Mouse (Mus musculus) limb, embryonic 12.5 days (tissue): ENCODE measurements around the gene Jmjd8. TPM values are rescaled to one million over a fixed set of nuclear protein-coding genes. Genes with fewer than 3 reads are reported as not detected.

Experiments
- ATAC-seq: fragments of 200-750 bp; cut with Nextera tagmentation; 2 replicates; pipeline ENCODE4 v1.8.0; 2017; ENCODE audit warnings: low read depth, moderate TSS enrichment; ENCODE audit not compliant: insufficient number of reproducible peaks, insufficient read depth, low FRiP score, low TSS enrichment
- H3K27ac ChIP-seq: fragments of 300-500 bp; sonication (generic); 2 replicates; pipeline ENCODE4 v1.5.1; 2016; ENCODE audit warnings: mild to moderate bottlenecking, moderate library complexity
- H3K27me3 ChIP-seq: fragments of 300-500 bp; sonication (generic); 2 replicates; pipeline ENCODE4 v1.6.1; 2016; ENCODE audit warnings: mild to moderate bottlenecking, moderate library complexity
- H3K36me3 ChIP-seq: fragments of 300-500 bp; sonication (generic); 2 replicates; pipeline ENCODE4 v1.6.1; 2016; ENCODE audit warnings: mild to moderate bottlenecking, moderate library complexity
- H3K4me1 ChIP-seq: fragments of 300-500 bp; sonication (generic); replicated peaks from 2 replicates; pipeline ENCODE4 v1.6.1; 2016
- H3K4me2 ChIP-seq: fragments of 300-500 bp; sonication (generic); 2 replicates; pipeline ENCODE4 v1.6.1; 2016; ENCODE audit warnings: mild to moderate bottlenecking, moderate library complexity
- H3K4me3 ChIP-seq: fragments of 300-500 bp; sonication (generic); replicated peaks from 2 replicates; pipeline ENCODE4 v1.5.1; 2016; ENCODE audit warnings: mild to moderate bottlenecking
- H3K9ac ChIP-seq: fragments of 300-500 bp; sonication (generic); replicated peaks from 2 replicates; pipeline ENCODE4 v1.6.1; 2016; ENCODE audit warnings: mild to moderate bottlenecking, moderate library complexity
- H3K9me3 ChIP-seq: fragments of 300-500 bp; sonication (generic); 2 replicates; pipeline ENCODE4 v1.6.1; 2016; ENCODE audit warnings: mild to moderate bottlenecking, moderate library complexity
- WGBS: fragments of 180-500 bp; shearing (Covaris S2); methylation state at CpG from one replicate; pipeline ENCODE4 v1.1.7; 2016; 5-methylcytosine and 5-hydroxymethylcytosine counted together
- polyA plus RNA-seq: library from polyadenylated mRNA; unstranded; fragments of >200 nt; fragmentation: Nextera tagmentation; extraction: Ambion mirVana; gene quantifications from 2 replicates; pipeline ENCODE4 v1.2.1, GENCODE M21; 2016

Gene Jmjd8
- 56.4 and 63.4 TPM in 2 replicates for polyA plus RNA-seq

- H3K9ac ChIP-seq = peak within 1 kb of the TSS; percentile 75
- peak within 1 kb of the TSS; percentile 91 for H3K27ac ChIP-seq
- H3K9me3 ChIP-seq = no peaks in the 10 kb centered on the region
- peaks cover 55% of the 10 kb centered on the region for H3K4me1 ChIP-seq
- H3K4me3 ChIP-seq = peak within 1 kb of the TSS; percentile 62
- peak within 1 kb of the TSS; percentile 87 for H3K4me2 ChIP-seq
- H3K27me3 ChIP-seq = no peaks in the 10 kb centered on the region
- ATAC-seq = peak; percentile 6; the same call in 1 of the 2 replicates
- H3K36me3 ChIP-seq = peaks cover 53% of the 10 kb centered on the region
- 2% methylated on average over 32 of the region's 32 CpGs for WGBS
These were observed at the start of gene Jmjd8 for GRCm38 (mm10) chr17:25828712-25829557. Gene Jmjd8, plus strand, starts transcription at chr17:25828867.

DNA sequence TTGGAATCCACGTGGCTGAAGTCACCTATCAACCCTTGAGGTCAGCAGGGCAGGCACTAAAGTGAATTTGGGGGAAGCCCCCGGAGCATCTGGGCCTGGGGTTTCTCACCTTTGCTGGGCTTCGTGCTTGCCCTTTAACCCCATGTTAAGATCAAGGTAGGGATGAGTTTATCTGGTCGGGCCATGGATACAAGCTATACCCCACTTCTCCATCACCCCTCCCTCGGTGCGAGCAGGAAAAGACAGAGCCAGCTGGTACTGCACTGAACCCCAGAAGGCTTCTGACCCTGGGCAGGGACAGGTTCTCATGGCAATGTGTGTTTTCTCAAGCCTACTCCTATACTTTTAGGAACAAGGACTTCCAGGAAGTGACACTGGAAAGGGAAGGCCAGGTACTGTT lies 47.3 kb upstream of the Jmjd8 start:
- peaks cover 24% of the 10 kb centered on the region for H3K4me1 ChIP-seq
- no peaks in the 10 kb centered on the region for H3K9me3 ChIP-seq
- H3K27me3 ChIP-seq = no peaks in the 10 kb centered on the region
- no peak overlapping the region for H3K4me2 ChIP-seq
- no peak overlapping the region for H3K9ac ChIP-seq
- 70% methylated on average over 6 of the region's 6 CpGs for WGBS
- H3K4me3 ChIP-seq = no peak overlapping the region
- peaks cover 64% of the 10 kb centered on the region for H3K36me3 ChIP-seq
- ATAC-seq = no peak
- no peak overlapping the region for H3K27ac ChIP-seq

DNA sequence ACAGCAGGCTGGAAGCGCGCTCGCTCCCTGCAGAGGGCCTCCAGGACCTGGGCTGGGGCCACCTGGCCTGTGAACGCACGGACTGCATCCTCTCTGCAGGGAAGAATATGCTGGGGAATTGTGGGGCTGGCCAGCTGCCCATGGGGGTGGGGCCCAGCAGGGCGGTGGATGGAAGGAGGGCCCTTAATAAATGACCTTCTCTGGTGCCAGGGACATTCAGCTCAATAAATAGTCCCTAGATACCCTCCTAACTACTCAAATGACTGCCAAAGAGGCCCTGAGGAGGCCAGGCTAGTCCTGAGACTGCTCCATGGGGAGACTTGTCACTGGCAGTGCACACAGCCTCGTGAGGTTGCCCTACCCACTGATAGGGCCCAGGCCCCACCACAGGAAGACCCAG lies 45.6 kb upstream of the Jmjd8 start:
- no peak overlapping the region for H3K9ac ChIP-seq
- peaks cover 24% of the 10 kb centered on the region for H3K4me1 ChIP-seq
- no peaks in the 10 kb centered on the region for H3K9me3 ChIP-seq
- WGBS = 85% methylated on average over 7 of the region's 7 CpGs
- H3K36me3 ChIP-seq = peaks cover 66% of the 10 kb centered on the region
- H3K4me2 ChIP-seq = no peak overlapping the region
- no peak overlapping the region for H3K4me3 ChIP-seq
- H3K27ac ChIP-seq = no peak overlapping the region
- no peak for ATAC-seq
- no peaks in the 10 kb centered on the region for H3K27me3 ChIP-seq

DNA sequence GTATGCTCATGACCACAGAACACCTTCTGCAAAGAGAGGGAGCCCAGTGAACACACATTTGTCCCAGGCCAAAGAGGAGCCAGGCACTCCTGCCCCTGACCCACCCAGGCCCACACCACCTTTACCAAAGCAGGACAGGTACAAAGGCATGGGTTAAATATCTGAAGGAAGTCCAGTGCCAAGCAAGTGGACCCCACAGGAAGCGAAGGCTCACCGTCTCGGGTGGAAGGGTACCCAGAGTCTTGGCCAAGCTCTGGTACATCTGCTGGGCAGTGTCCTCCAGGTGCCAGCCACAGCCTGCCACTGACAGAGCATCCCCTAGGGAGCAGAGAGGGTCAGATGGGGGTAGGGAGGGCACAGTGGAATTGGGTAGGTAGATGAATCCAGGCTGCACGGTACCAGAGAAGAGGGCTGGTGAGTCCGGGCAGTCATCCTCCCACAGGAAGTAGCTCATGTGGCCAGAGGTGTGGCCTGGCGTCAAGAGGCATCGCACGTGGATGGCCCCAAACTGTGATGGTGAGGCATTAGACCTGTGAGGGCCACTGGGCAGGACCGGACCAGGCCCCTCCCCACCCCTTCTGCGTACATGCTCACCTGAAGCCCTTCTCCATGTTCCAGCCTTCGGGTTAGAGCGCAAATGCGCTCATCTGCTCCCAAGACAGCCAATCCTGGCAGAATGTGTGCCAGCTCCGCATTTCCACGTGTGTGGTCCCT lies 44.6 kb upstream of the Jmjd8 start:
- H3K4me2 ChIP-seq = peak overlapping the region; percentile 82
- no peaks in the 10 kb centered on the region for H3K9me3 ChIP-seq
- peak overlapping the region; percentile 78 for H3K9ac ChIP-seq
- no peak for ATAC-seq
- H3K4me3 ChIP-seq = peak overlapping the region; percentile 64
- peak overlapping the region; percentile 95; the same call in 1 of the 2 replicates for H3K27ac ChIP-seq
- peaks cover 24% of the 10 kb centered on the region for H3K4me1 ChIP-seq
- H3K36me3 ChIP-seq = peaks cover 72% of the 10 kb centered on the region
- no peaks in the 10 kb centered on the region for H3K27me3 ChIP-seq
- 79% methylated on average over 15 of the region's 15 CpGs for WGBS

GRCm38 (mm10) chr17:25785281-25785745 lies 43.4 kb upstream of the Jmjd8 start, which contains the start of gene Haghl:
Gene Haghl, minus strand, starts transcription at chr17:25785673.
- Histone ChIP-seq H3K4me3 (peak within 1 kb of the TSS; percentile 64), H3K9ac (peak within 1 kb of the TSS; percentile 78), H3K27me3 (no peaks in the 10 kb centered on the region), H3K36me3 (peaks cover 72% of the 10 kb centered on the region), H3K9me3 (no peaks in the 10 kb centered on the region), H3K4me2 (peak within 1 kb of the TSS; percentile 82), H3K27ac (peak within 1 kb of the TSS; percentile 95), H3K4me1 (peaks cover 24% of the 10 kb centered on the region)
- peak; percentile 82 for ATAC-seq
- under 1% methylated on average over 23 of the region's 23 CpGs for WGBS

GRCm38 (mm10) chr17:25786280-25786679 lies 42.4 kb upstream of the Jmjd8 start, which contains the start of gene Ccdc78:
Gene Ccdc78, plus strand, starts transcription at chr17:25786580.
- peaks cover 32% of the 10 kb centered on the region for H3K4me1 ChIP-seq
- 85% methylated on average over 3 of the region's 3 CpGs for WGBS
- H3K4me3 ChIP-seq = peak within 1 kb of the TSS; percentile 64
- H3K27ac ChIP-seq = peak within 1 kb of the TSS; percentile 95
- no peak for ATAC-seq
- H3K9ac ChIP-seq = peak within 1 kb of the TSS; percentile 78
- peaks cover 63% of the 10 kb centered on the region for H3K36me3 ChIP-seq
- H3K27me3 ChIP-seq = no peaks in the 10 kb centered on the region
- H3K9me3 ChIP-seq = no peaks in the 10 kb centered on the region
- peak within 1 kb of the TSS; percentile 82 for H3K4me2 ChIP-seq

DNA sequence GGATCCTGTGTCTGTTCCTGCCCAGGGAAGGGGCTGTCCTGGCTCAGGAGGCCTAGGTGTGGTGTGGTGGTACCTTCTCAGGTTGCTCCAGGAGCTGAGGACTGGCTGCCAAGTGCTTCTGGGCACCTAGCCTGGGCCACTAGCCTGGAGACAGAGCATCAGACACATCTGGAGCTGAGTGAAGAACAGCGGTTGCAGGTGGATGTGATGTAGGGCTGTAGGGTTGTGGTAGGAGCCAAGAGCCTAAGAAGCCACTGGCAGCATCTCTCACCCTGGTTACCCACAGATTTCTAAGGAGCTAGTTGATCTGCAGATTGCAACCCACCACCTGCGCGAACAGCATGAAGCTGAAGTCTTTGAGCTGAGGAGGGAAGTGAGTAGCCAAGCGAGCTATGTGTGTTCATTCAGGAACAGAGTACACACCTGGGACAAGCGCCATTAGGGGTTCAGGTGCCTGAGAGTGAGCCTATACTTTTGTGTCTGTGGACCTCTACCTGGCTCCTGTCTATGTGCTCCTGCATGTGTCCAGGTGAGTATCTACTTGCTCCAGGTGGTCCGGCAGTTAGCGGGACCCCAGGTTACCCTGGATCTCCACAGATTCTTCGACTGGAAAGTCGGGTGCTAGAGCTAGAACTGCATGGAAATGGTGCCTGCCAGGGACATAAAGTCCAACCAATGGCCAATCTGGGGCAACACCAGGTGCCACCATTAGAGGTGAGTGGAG lies 41.7 kb upstream of the Jmjd8 start:
- Histone ChIP-seq H3K4me1 (peaks cover 36% of the 10 kb centered on the region), H3K4me2 (no peak overlapping the region), H3K27me3 (no peaks in the 10 kb centered on the region), H3K9me3 (no peaks in the 10 kb centered on the region), H3K36me3 (peaks cover 56% of the 10 kb centered on the region), H3K4me3 (no peak overlapping the region), H3K9ac (no peak overlapping the region), H3K27ac (no peak overlapping the region)
- no peak for ATAC-seq
- 87% methylated on average over 9 of the region's 9 CpGs for WGBS

- Histone ChIP-seq H3K27ac (peak overlapping the region; percentile 89), H3K4me2 (peak overlapping the region; percentile 87), H3K9ac (peak overlapping the region; percentile 81), H3K36me3 (peaks cover 41% of the 10 kb centered on the region), H3K9me3 (no peaks in the 10 kb centered on the region), H3K4me1 (peaks cover 46% of the 10 kb centered on the region), H3K4me3 (peak overlapping the region; percentile 80), H3K27me3 (no peaks in the 10 kb centered on the region)
- ATAC-seq = no peak
- WGBS = 31% methylated on average over 19 of the region's 19 CpGs
These were observed 37.3 kb upstream of the Jmjd8 start for GRCm38 (mm10) chr17:25791320-25791842.

- Histone ChIP-seq H3K9me3 (no peaks in the 10 kb centered on the region), H3K27me3 (no peaks in the 10 kb centered on the region), H3K9ac (peak overlapping the region; percentile 81), H3K4me2 (peak overlapping the region; percentile 87), H3K36me3 (peaks cover 36% of the 10 kb centered on the region), H3K4me1 (peaks cover 47% of the 10 kb centered on the region), H3K27ac (peak overlapping the region; percentile 89), H3K4me3 (peak overlapping the region; percentile 80)
- peak; percentile 13; the same call in 1 of the 2 replicates for ATAC-seq
- under 1% methylated on average over 45 of the region's 45 CpGs for WGBS
These were observed 36.7 kb upstream of the Jmjd8 start for GRCm38 (mm10) chr17:25791843-25792527.

GRCm38 (mm10) chr17:25792615-25793014 lies 36.1 kb upstream of the Jmjd8 start, which contains the start of gene Fam173a:
Gene Fam173a, minus strand, starts transcription at chr17:25792901.
- Histone ChIP-seq H3K27ac (peak within 1 kb of the TSS; percentile 89), H3K27me3 (no peaks in the 10 kb centered on the region), H3K4me2 (peak within 1 kb of the TSS; percentile 87), H3K9me3 (no peaks in the 10 kb centered on the region), H3K4me1 (peaks cover 52% of the 10 kb centered on the region), H3K9ac (peak within 1 kb of the TSS; percentile 81), H3K4me3 (peak within 1 kb of the TSS; percentile 80), H3K36me3 (peaks cover 30% of the 10 kb centered on the region)
- no peak for ATAC-seq
- WGBS = under 1% methylated on average over 14 of the region's 14 CpGs
